Mouse (Mus musculus): ENCODE measurements at regions not wholly inside any gene's neighbourhood (a gene's known extent, or its start where the extent isn't known, plus 50 kb on each side); places are given as distances from the start of the nearest gene placed in this dataset.

GRCm38 (mm10) chr14:96838910-96839309, 320.0 kb upstream of the Klhl1 start:
- no peak for ATAC-seq (replicated peaks; ENCODE audit: low FRiP score)
- Histone ChIP-seq H3K9me3 (replicated peaks) (no peaks in the 10 kb centered on the region), H3K27ac (no peak overlapping the region), H3K36me3 (no peaks in the 10 kb centered on the region), H3K9ac (no peak overlapping the region), H3K4me1 (no peaks in the 10 kb centered on the region), H3K4me2 (no peak overlapping the region), H3K27me3 (no peaks in the 10 kb centered on the region), H3K4me3 (replicated peaks) (no peak overlapping the region)
- 75% methylated on average over 2 of the region's 2 CpGs for WGBS

GRCm38 (mm10) chr14:96825083-96825482, 306.2 kb upstream of the Klhl1 start:
- Histone ChIP-seq H3K4me3 (replicated peaks) (no peak overlapping the region), H3K27ac (no peak overlapping the region), H3K27me3 (no peaks in the 10 kb centered on the region), H3K9ac (no peak overlapping the region), H3K4me1 (no peaks in the 10 kb centered on the region), H3K36me3 (no peaks in the 10 kb centered on the region), H3K9me3 (replicated peaks) (no peaks in the 10 kb centered on the region), H3K4me2 (no peak overlapping the region)
- ATAC-seq (replicated peaks; ENCODE audit: low FRiP score) = no peak
- WGBS = 90% methylated on average over 1 of the region's 1 CpGs

- Histone ChIP-seq H3K4me2 (no peak overlapping the region), H3K36me3 (no peaks in the 10 kb centered on the region), H3K27me3 (no peaks in the 10 kb centered on the region), H3K9ac (no peak overlapping the region), H3K4me3 (replicated peaks) (no peak overlapping the region), H3K9me3 (replicated peaks) (no peaks in the 10 kb centered on the region), H3K27ac (no peak overlapping the region), H3K4me1 (no peaks in the 10 kb centered on the region)
- ATAC-seq (replicated peaks; ENCODE audit: low FRiP score) = no peak
- 82% methylated on average over 2 of the region's 2 CpGs for WGBS
These were observed 296.8 kb upstream of the Klhl1 start for GRCm38 (mm10) chr14:96815665-96816064.

DNA sequence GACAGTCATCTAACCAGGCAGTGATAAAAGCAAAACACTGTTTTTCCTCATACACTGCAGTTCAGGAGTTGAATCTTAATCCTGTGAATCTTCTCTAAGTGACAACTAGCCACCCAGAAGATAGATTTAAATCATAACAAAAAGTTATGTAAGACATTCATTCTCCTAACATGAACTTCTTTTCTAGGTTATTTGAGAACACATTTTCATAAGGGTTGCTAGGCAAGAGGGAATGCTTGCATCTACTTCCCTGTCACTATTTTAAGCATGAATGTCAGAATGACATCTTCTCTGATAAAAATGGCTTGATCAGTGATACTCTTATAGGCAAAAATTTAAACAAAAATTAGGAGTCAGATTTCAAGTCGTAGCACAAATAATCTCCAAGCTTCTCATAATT, 286.4 kb upstream of the Klhl1 start:
- Histone ChIP-seq H3K9ac (no peak overlapping the region), H3K4me1 (no peaks in the 10 kb centered on the region), H3K36me3 (no peaks in the 10 kb centered on the region), H3K27me3 (no peaks in the 10 kb centered on the region), H3K4me2 (no peak overlapping the region), H3K27ac (no peak overlapping the region), H3K9me3 (replicated peaks) (no peaks in the 10 kb centered on the region), H3K4me3 (replicated peaks) (no peak overlapping the region)
- no peak for ATAC-seq (replicated peaks; ENCODE audit: low FRiP score)
- WGBS = 80% methylated on average over 1 of the region's 1 CpGs

- Histone ChIP-seq H3K36me3 (no peaks in the 10 kb centered on the region), H3K4me1 (no peaks in the 10 kb centered on the region), H3K27me3 (no peaks in the 10 kb centered on the region), H3K4me2 (no peak overlapping the region), H3K9ac (no peak overlapping the region), H3K9me3 (replicated peaks) (no peaks in the 10 kb centered on the region), H3K27ac (no peak overlapping the region), H3K4me3 (replicated peaks) (no peak overlapping the region)
- WGBS = 90% methylated on average over 1 of the region's 1 CpGs
- ATAC-seq (replicated peaks; ENCODE audit: low FRiP score) = no peak
These were observed 275.9 kb upstream of the Klhl1 start for GRCm38 (mm10) chr14:96794806-96795205.

DNA sequence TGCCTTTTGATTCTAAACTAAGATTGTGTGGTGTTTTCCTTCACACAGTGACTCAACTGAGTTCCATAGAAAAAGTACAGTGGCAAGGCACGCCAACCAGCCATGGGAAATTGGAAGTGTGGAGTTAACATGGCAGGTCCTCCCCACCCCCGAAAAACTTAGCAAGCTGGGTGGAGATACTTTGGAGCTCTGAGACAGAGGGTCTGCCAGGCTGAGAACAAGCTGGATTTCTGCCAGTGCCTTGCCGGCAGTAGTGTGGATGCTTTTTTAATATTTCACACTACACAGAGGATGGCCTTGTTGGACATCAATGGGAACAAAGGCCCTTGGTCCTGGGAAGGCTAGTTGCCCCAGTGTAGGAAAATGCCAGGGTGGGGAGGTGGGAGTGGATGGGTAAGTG, 269.0 kb upstream of the Klhl1 start:
- Histone ChIP-seq H3K9ac (no peak overlapping the region), H3K4me2 (no peak overlapping the region), H3K4me3 (replicated peaks) (no peak overlapping the region), H3K9me3 (replicated peaks) (no peaks in the 10 kb centered on the region), H3K4me1 (no peaks in the 10 kb centered on the region), H3K27me3 (no peaks in the 10 kb centered on the region), H3K36me3 (no peaks in the 10 kb centered on the region), H3K27ac (no peak overlapping the region)
- no peak for ATAC-seq (replicated peaks; ENCODE audit: low FRiP score)
- WGBS = 82% methylated on average over 3 of the region's 3 CpGs

DNA sequence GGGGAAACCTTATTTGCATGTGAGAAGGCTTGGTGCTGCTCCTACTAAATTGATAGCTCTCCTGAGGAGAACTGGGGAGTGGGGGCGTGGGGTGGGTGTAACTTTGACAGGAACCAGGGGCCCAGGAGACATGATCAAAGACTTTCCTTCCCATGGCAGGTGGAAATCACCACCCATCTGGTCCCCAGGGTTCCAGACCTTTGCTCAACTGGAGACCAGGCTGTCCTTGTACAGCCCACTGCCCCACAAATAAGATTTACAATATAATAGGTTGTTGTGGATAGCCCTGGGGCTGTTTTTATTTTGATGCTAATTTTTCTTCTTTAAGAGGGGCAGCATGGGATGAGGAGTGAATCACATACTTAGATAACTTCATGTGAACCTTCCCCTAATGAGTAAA, 268.4 kb upstream of the Klhl1 start:
- WGBS = 22% methylated on average over 1 of the region's 1 CpGs
- Histone ChIP-seq H3K9me3 (replicated peaks) (no peaks in the 10 kb centered on the region), H3K4me2 (no peak overlapping the region), H3K4me3 (replicated peaks) (no peak overlapping the region), H3K4me1 (no peaks in the 10 kb centered on the region), H3K9ac (no peak overlapping the region), H3K36me3 (no peaks in the 10 kb centered on the region), H3K27me3 (no peaks in the 10 kb centered on the region), H3K27ac (no peak overlapping the region)
- no peak for ATAC-seq (replicated peaks; ENCODE audit: low FRiP score)

- no peak overlapping the region for H3K27ac ChIP-seq
- no peaks in the 10 kb centered on the region for H3K36me3 ChIP-seq
- no peaks in the 10 kb centered on the region for H3K27me3 ChIP-seq
- H3K4me1 ChIP-seq = no peaks in the 10 kb centered on the region
- 56% methylated on average over 1 of the region's 1 CpGs for WGBS
- no peak overlapping the region for H3K9ac ChIP-seq
- H3K4me3 ChIP-seq (replicated peaks) = no peak overlapping the region
- ATAC-seq (replicated peaks; ENCODE audit: low FRiP score) = no peak
- H3K4me2 ChIP-seq = no peak overlapping the region
- no peaks in the 10 kb centered on the region for H3K9me3 ChIP-seq (replicated peaks)
These were observed 256.9 kb upstream of the Klhl1 start for GRCm38 (mm10) chr14:96775801-96776200.

DNA sequence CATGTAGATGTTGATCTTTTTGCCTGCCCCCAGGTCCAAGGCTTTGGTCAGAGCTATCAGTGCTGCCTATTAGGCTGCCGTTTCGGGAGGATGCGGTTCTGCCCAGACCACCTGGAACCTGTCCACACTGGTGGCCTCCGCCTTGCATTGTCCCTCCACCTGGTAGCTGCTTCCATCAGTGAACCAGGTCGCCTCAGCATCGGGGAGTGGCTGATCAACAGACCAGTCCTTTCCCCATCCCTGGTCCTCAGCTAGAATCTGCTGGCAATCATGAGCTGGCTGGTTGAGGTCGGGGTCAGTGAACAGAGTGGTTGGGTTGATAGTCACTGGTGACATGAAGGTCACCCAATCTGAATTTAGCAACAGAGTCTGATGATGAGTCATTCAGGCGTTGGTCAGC, 241.7 kb upstream of the Klhl1 start:
- 86% methylated on average over 8 of the region's 8 CpGs for WGBS
- no peaks in the 10 kb centered on the region for H3K9me3 ChIP-seq (replicated peaks)
- no peaks in the 10 kb centered on the region for H3K27me3 ChIP-seq
- H3K4me2 ChIP-seq = no peak overlapping the region
- H3K4me3 ChIP-seq (replicated peaks) = no peak overlapping the region
- no peak for ATAC-seq (replicated peaks; ENCODE audit: low FRiP score)
- no peak overlapping the region for H3K27ac ChIP-seq
- H3K36me3 ChIP-seq = no peaks in the 10 kb centered on the region
- H3K9ac ChIP-seq = no peak overlapping the region
- no peaks in the 10 kb centered on the region for H3K4me1 ChIP-seq

DNA sequence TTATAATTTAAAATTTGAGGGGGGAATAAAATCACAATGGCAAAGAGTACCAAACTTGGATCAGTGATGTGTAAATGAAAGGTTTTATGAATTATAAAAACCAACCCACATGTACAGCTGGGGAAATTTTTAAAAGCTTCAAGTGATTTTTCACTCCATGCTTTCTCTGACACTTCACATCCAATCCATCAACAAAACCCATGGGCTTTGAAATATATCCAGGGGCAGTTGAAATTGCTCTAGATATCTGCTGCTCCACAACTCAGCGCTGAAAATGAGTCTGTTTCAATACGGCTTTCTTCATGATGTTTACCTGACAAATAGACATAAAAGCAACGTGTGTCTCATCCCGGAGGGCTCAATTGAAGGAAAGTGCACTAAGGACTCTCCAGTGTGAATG, 214.3 kb upstream of the Klhl1 start:
- H3K27ac ChIP-seq = no peak overlapping the region
- H3K9ac ChIP-seq = no peak overlapping the region
- no peaks in the 10 kb centered on the region for H3K36me3 ChIP-seq
- no peak overlapping the region for H3K4me2 ChIP-seq
- 77% methylated on average over 4 of the region's 4 CpGs for WGBS
- ATAC-seq (replicated peaks; ENCODE audit: low FRiP score) = no peak
- H3K27me3 ChIP-seq = no peaks in the 10 kb centered on the region
- no peaks in the 10 kb centered on the region for H3K9me3 ChIP-seq (replicated peaks)
- H3K4me3 ChIP-seq (replicated peaks) = no peak overlapping the region
- H3K4me1 ChIP-seq = no peaks in the 10 kb centered on the region

DNA sequence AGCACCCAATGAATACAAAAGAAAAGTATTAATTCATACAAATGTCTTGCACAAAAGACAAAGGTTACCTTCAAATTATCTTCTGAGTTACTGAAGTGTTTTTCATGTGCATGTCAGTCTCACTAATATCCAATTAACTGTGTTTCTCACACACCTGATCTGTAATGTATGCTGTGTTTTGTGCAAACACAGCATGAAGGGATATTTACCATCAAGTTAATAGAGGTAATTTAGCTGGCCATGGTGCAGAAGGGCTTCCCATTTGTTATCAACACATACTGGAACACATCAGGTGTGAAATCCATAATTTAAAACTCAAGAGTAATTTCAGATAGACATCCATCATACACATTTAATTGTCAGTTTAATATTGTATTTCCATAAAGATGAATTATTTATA, 178.2 kb upstream of the Klhl1 start:
- ATAC-seq (replicated peaks; ENCODE audit: low FRiP score) = no peak
- no peak overlapping the region for H3K27ac ChIP-seq
- H3K27me3 ChIP-seq = no peaks in the 10 kb centered on the region
- H3K9me3 ChIP-seq (replicated peaks) = no peaks in the 10 kb centered on the region
- no peak overlapping the region for H3K9ac ChIP-seq
- no peak overlapping the region for H3K4me2 ChIP-seq
- no peaks in the 10 kb centered on the region for H3K4me1 ChIP-seq
- H3K36me3 ChIP-seq = no peaks in the 10 kb centered on the region
- no peak overlapping the region for H3K4me3 ChIP-seq (replicated peaks)

- no peaks in the 10 kb centered on the region for H3K9me3 ChIP-seq (replicated peaks)
- no peak overlapping the region for H3K27ac ChIP-seq
- H3K4me1 ChIP-seq = no peaks in the 10 kb centered on the region
- no peak for ATAC-seq (replicated peaks; ENCODE audit: low FRiP score)
- no peak overlapping the region for H3K9ac ChIP-seq
- no peaks in the 10 kb centered on the region for H3K27me3 ChIP-seq
- H3K36me3 ChIP-seq = no peaks in the 10 kb centered on the region
- H3K4me2 ChIP-seq = no peak overlapping the region
- WGBS = 64% methylated on average over 1 of the region's 1 CpGs
- H3K4me3 ChIP-seq (replicated peaks) = no peak overlapping the region
These were observed 172.0 kb upstream of the Klhl1 start for GRCm38 (mm10) chr14:96690923-96691322.

- WGBS = 74% methylated on average over 5 of the region's 5 CpGs
- H3K27me3 ChIP-seq = no peaks in the 10 kb centered on the region
- H3K4me1 ChIP-seq = no peaks in the 10 kb centered on the region
- no peak overlapping the region for H3K4me3 ChIP-seq (replicated peaks)
- no peak for ATAC-seq (replicated peaks; ENCODE audit: low FRiP score)
- H3K9me3 ChIP-seq (replicated peaks) = no peaks in the 10 kb centered on the region
- no peak overlapping the region for H3K27ac ChIP-seq
- no peak overlapping the region for H3K9ac ChIP-seq
- no peaks in the 10 kb centered on the region for H3K36me3 ChIP-seq
- no peak overlapping the region for H3K4me2 ChIP-seq
These were observed 165.0 kb upstream of the Klhl1 start for GRCm38 (mm10) chr14:96683943-96684342.

All from kidney, embryonic 15.5 days (tissue).